ENCODE assay signal across 7 mouse cellular contexts in the genomic region with DNA sequence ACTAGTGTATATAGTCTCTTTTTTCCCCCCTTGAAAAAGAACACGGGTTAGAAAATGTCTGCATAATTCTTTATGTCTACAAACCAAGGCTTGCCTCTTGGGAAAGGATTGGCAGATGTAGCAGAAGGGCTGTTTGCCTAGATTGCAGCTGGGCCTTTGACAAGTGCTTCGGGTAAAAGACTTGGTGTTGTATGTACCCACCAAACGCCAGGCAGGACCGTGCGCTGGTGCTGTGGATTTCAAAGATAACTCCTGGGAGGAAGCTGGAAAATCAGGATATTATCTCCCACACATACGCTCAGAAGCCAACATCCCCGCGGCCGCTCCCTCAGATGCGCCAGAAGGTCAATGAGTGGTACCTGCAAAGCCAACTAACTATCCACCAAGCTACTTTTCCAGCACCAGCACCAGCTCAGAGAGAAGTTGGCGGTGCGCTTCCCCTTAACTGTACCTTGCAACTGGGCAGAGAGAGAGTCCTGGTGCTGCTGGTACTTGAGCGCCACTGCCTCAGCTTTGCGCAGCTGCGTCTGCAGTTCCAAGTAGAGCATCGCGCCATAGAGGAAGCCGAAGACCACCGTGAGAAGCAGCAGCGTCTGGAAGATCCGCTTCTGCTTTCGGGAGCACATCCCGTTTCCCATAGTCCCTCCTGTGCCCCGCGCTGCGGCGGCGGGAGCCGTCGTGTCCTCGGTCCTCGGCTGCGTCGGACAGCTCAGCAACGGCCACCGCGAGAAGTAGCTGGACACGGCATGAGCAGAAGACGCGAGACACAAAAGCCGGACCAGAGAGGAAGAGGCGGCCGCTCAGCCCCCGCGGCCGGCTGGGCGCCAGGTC. TPM values are rescaled to one million over a fixed set of nuclear protein-coding genes. Genes with fewer than 3 reads are reported as not detected.
A peak's percentile ranks its signal among the peaks of the same experiment; 100 is the strongest.
DNase-seq lines count a peak whose midpoint lies in the region; ATAC-seq lines count a peak whose summit lies in the region.

No protein-coding gene starts in this region.

- no peaks in the 10 kb centered on the region for H3K36me3 ChIP-seq in heart, embryonic 12.5 days
- no peaks in the 10 kb centered on the region for H3K36me3 ChIP-seq in midbrain, embryonic 13.5 days
- no peaks in the 10 kb centered on the region for H3K36me3 ChIP-seq in stomach, embryonic 15.5 days

- DNase-seq in 416B (ENCODE audit: low read depth): peak; percentile 52
- peak; percentile 72 for DNase-seq in embryo, embryonic 11 days
- DNase-seq in left cerebral cortex, postnatal 10 days (ENCODE audit: extremely low spot score in 1 of 2, low spot score in 2 of 2): peak; percentile 10 to 21

- intact Hi-C loops in left cerebral cortex, postnatal 10 days (cut with DNase I): no loop called here

- peaks cover 42% of the 10 kb centered on the region for H3K4me1 ChIP-seq in heart, embryonic 12.5 days (replicated peaks)
- peaks cover 42% of the 10 kb centered on the region for H3K4me1 ChIP-seq in midbrain, embryonic 13.5 days (replicated peaks)
- peaks cover 13% of the 10 kb centered on the region for H3K4me1 ChIP-seq in stomach, embryonic 15.5 days

- under 1% methylated on average over 43 of the region's 47 CpGs for WGBS in heart, embryonic 12.5 days
- WGBS in midbrain, embryonic 13.5 days: 1% methylated on average over 47 of the region's 47 CpGs
- 2% methylated on average over 45 of the region's 47 CpGs for WGBS in stomach, embryonic 15.5 days

- no peaks in the 10 kb centered on the region for H3K9me3 ChIP-seq in heart, embryonic 12.5 days (replicated peaks)
- no peaks in the 10 kb centered on the region for H3K9me3 ChIP-seq in midbrain, embryonic 13.5 days
- H3K9me3 ChIP-seq in stomach, embryonic 15.5 days: no peaks in the 10 kb centered on the region

- H3K9ac ChIP-seq in heart, embryonic 12.5 days: peak overlapping the region; percentile 86
- peak overlapping the region; percentile 80 for H3K9ac ChIP-seq in midbrain, embryonic 13.5 days (replicated peaks)
- H3K9ac ChIP-seq in stomach, embryonic 15.5 days: peak overlapping the region; percentile 79

- H3K4me2 ChIP-seq in heart, embryonic 12.5 days: peak overlapping the region; percentile 88
- H3K4me2 ChIP-seq in midbrain, embryonic 13.5 days (replicated peaks): peak overlapping the region; percentile 71
- peak overlapping the region; percentile 84 for H3K4me2 ChIP-seq in stomach, embryonic 15.5 days

- ATAC-seq in CD4-positive, CD25-positive, alpha-beta regulatory T cell, adult 4 months: peak; percentile 12
- peak; percentile 50 for ATAC-seq in heart, embryonic 12.5 days (ENCODE audit: insufficient number of reproducible peaks, low FRiP score)
- ATAC-seq in midbrain, embryonic 13.5 days: peak; percentile 49
- no peak for ATAC-seq in stomach, embryonic 15.5 days (ENCODE audit: insufficient read depth, low FRiP score, low read depth)

- peak overlapping the region; percentile 71 for H3K4me3 ChIP-seq in heart, embryonic 12.5 days
- H3K4me3 ChIP-seq in midbrain, embryonic 13.5 days (replicated peaks): peak overlapping the region; percentile 61
- peak overlapping the region; percentile 66 for H3K4me3 ChIP-seq in stomach, embryonic 15.5 days (replicated peaks)

- peak overlapping the region; percentile 91 for H3K27ac ChIP-seq in heart, embryonic 12.5 days (ENCODE audit: poor library complexity, severe bottlenecking)
- H3K27ac ChIP-seq in midbrain, embryonic 13.5 days: peak overlapping the region; percentile 84
- H3K27ac ChIP-seq in stomach, embryonic 15.5 days: peak overlapping the region; percentile 95

- no peaks in the 10 kb centered on the region for H3K27me3 ChIP-seq in heart, embryonic 12.5 days (replicated peaks)
- H3K27me3 ChIP-seq in midbrain, embryonic 13.5 days: no peaks in the 10 kb centered on the region
- H3K27me3 ChIP-seq in stomach, embryonic 15.5 days (replicated peaks): no peaks in the 10 kb centered on the region

RNA-seq across cellular contexts. Expression of a gene that starts 0.9 kb away (rescaled TPM):
- polyA plus RNA-seq in CD4-positive, CD25-positive, alpha-beta regulatory T cell, adult 4 months (2017; shearing (Covaris generic)): 1 to 10 TPM; 5.1 to 8.0 TPM
- polyA plus RNA-seq in heart, embryonic 12.5 days (2016; fragmentation: Nextera tagmentation; extraction: Ambion mirVana): 62.9 and 69.1 TPM in 2 replicates
- total RNA-seq in left cerebral cortex, postnatal 10 days (2021): 10 to 100 TPM; 14.2 to 14.8 TPM
- polyA plus RNA-seq in midbrain, embryonic 13.5 days (2015; fragmentation: Nextera tagmentation; extraction: Ambion mirVana): 28.8 and 31.1 TPM in 2 replicates
- 64.0 and 64.5 TPM in 2 replicates for polyA plus RNA-seq in stomach, embryonic 15.5 days (2015; fragmentation: Nextera tagmentation; extraction: Ambion mirVana)

Comparison
In these comparisons a context has a peak if more than half of its experiments do, and no peak if none do; other contexts are left out.
1. DNase-seq: peak in every context shown above with its lines; median percentile 72 in embryo, embryonic 11 days; 52 in 416B; 16 in left cerebral cortex, postnatal 10 days.